Mouse (Mus musculus) liver, adult 2 months (tissue): ENCODE data around the gene Supv3l1. TPM values are rescaled to one million over a fixed set of nuclear protein-coding genes. Genes with fewer than 3 reads are reported as not detected.
A peak's percentile ranks its signal among the peaks of the same experiment; 100 is the strongest.
"Not testable (repeated sequence)": the region's sequence is repeated elsewhere in the genome, so short reads cannot be mapped to it uniquely, and the experiment has no call there.

Source experiments
- DNase-seq: peaks from one replicate; pipeline ENCODE4 v3.0.0-alpha.2; 2011; ENCODE audit warnings: low read depth, low spot score; ENCODE audit errors: extremely low read depth
- H3K27ac ChIP-seq: fragments of 200-500 bp; replicated peaks from 2 replicates; pipeline ENCODE4 v1.5.1; 2012; ENCODE audit warnings: low read depth, mild to moderate bottlenecking, control low read depth, inconsistent platforms, low read length; ENCODE audit not compliant: insufficient read depth
- H3K27me3 ChIP-seq: fragments of 200-500 bp; 2 replicates; pipeline ENCODE4 v1.6.1; 2012; ENCODE audit warnings: mild to moderate bottlenecking, moderate library complexity, low read length, inconsistent platforms; ENCODE audit not compliant: control insufficient read depth, insufficient read depth
- H3K36me3 ChIP-seq: fragments of 200-500 bp; 2 replicates; pipeline ENCODE4 v1.6.1; 2012; ENCODE audit warnings: low read length, inconsistent platforms; ENCODE audit not compliant: control insufficient read depth, insufficient read depth
- H3K4me1 ChIP-seq: fragments of 200-500 bp; 2 replicates; pipeline ENCODE4 v1.6.1; 2011; ENCODE audit warnings: low read length; ENCODE audit not compliant: control insufficient read depth, insufficient read depth
- H3K4me3 ChIP-seq: fragments of 200-500 bp; 2 replicates; pipeline ENCODE4 v1.5.1; 2011; ENCODE audit warnings: low read depth, mild to moderate bottlenecking, control low read depth, low read length, moderate library complexity; ENCODE audit not compliant: insufficient read depth
- H3K79me2 ChIP-seq: fragments of 200-500 bp; 2 replicates; pipeline ENCODE4 v1.6.1; 2012; ENCODE audit warnings: inconsistent platforms, mild to moderate bottlenecking, low read length, moderate library complexity; ENCODE audit not compliant: control insufficient read depth, insufficient read depth
- H3K9ac ChIP-seq: fragments of 200-500 bp; 2 replicates; pipeline ENCODE4 v1.6.1; 2012; ENCODE audit warnings: low read depth, mild to moderate bottlenecking, control low read depth, inconsistent platforms, low read length
- CTCF ChIP-seq: fragments of 200-500 bp; IDR thresholded peaks from 2 replicates; pipeline ENCODE4 v1.5.1; 2011; ENCODE audit warnings: low read depth, low read length, control low read depth
- POLR2A ChIP-seq: fragments of 200-500 bp; IDR thresholded peaks from 2 replicates; pipeline ENCODE4 v1.6.1; 2011; ENCODE audit warnings: low read length, control low read depth; ENCODE audit not compliant: insufficient read depth; ENCODE audit errors: extremely low read depth
- WGBS: fragments of 180-500 bp; shearing (Covaris S2); methylation state at CpG from one replicate; pipeline ENCODE4 v1.1.7; 2018; 5-methylcytosine and 5-hydroxymethylcytosine counted together
- polyA plus RNA-seq: library from polyadenylated mRNA; depleted of rRNA; stranded (reverse); fragments of >200 nt; gene quantifications from 2 replicates; pipeline ENCODE4 v1.2.3, GENCODE M21; 2012; rRNA removed
- total RNA-seq: library from RNA; depleted of rRNA; stranded (reverse); fragments of >200 nt; gene quantifications from 2 replicates; pipeline ENCODE4 v1.2.3, GENCODE M21; 2014; rRNA removed

Gene Supv3l1
- total RNA-seq (18.8 and 19.1 TPM in 2 replicates), polyA plus RNA-seq (10.5 and 12.1 TPM in 2 replicates)

- DNase-seq: peak; percentile 91
- 0 out of 2 replicates have a peak, but pooled peaks have one; percentile 21 for TF ChIP-seq POLR2A
- no peak for TF ChIP-seq CTCF
- peak within 1 kb of the TSS; percentile 99 for H3K4me3 ChIP-seq
These were observed at the start of gene Supv3l1, which contains the start of gene 4930507D05Rik for GRCm38 (mm10) chr10:62449364-62450279. Gene Supv3l1 (minus strand): TSS chr10:62449738. Gene 4930507D05Rik (plus strand): TSS chr10:62449489.

DNA sequence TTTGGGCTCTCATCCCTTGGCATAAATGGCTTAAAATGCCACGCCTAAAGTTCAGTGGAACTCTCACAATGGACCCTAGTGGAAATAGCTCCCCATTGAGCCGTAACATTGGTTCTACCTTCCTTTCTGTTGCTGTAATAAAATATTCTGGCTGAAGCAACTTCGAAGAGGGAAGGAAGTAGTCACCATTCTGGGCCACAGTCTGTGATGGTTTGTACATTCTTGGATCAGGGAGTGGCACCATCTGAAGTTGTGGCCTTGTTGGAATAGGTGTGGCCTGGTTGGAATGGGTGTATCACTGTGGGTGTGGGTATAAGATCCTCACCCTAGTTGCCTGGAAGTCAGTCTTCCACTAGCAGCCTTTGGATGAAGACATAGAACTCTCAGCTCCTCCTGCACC lies 42.1 kb upstream of the Supv3l1 start:
- H3K79me2 ChIP-seq, H3K4me3 ChIP-seq, DNase-seq, H3K9ac ChIP-seq, H3K27me3 ChIP-seq, H3K36me3 ChIP-seq, H3K4me1 ChIP-seq, H3K27ac ChIP-seq: not testable (repeated sequence)
- 84% methylated on average over 3 of the region's 3 CpGs for WGBS

More at GRCm38 (mm10) chr10:62449364-62450279, at the start of gene Supv3l1, which contains the start of gene 4930507D05Rik:
- no peaks in the 10 kb centered on the region for H3K27me3 ChIP-seq
- H3K36me3 ChIP-seq: peaks cover 16% of the 10 kb centered on the region
- H3K79me2 ChIP-seq: peaks cover 6% of the 10 kb centered on the region; the same call in 1 of the 2 replicates
- WGBS: under 1% methylated on average over 69 of the region's 73 CpGs
- H3K9ac ChIP-seq: peak within 1 kb of the TSS; percentile 95
- H3K4me1 ChIP-seq: peaks cover 6% of the 10 kb centered on the region; the same call in 1 of the 2 replicates
- H3K27ac ChIP-seq: peak within 1 kb of the TSS; percentile 89

DNA sequence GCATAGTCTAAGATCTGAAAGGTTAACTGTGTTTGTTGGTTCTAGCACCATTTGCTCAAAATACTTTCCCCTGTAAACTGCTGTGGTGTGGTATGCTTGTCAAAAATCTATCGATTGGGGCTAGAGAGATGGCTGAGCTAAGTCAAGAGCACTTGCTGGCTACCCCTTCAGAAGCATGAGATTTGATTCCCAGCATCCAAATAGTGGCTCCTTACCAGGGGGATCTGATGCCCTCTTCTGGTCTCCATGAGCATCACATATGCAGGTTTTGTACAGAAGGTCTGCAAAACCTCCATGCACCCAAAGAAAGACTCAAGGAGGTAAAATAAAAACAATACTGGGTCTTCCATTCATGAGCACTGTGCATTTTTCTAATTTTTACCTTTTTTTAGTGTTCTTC lies 38.7 kb upstream of the Supv3l1 start:
- DNase-seq: peak; percentile 65
- 19% methylated on average over 1 of the region's 1 CpGs for WGBS
- no peak for TF ChIP-seq POLR2A
- TF ChIP-seq CTCF: no peak; the same call in 1 of the 2 replicates

DNA sequence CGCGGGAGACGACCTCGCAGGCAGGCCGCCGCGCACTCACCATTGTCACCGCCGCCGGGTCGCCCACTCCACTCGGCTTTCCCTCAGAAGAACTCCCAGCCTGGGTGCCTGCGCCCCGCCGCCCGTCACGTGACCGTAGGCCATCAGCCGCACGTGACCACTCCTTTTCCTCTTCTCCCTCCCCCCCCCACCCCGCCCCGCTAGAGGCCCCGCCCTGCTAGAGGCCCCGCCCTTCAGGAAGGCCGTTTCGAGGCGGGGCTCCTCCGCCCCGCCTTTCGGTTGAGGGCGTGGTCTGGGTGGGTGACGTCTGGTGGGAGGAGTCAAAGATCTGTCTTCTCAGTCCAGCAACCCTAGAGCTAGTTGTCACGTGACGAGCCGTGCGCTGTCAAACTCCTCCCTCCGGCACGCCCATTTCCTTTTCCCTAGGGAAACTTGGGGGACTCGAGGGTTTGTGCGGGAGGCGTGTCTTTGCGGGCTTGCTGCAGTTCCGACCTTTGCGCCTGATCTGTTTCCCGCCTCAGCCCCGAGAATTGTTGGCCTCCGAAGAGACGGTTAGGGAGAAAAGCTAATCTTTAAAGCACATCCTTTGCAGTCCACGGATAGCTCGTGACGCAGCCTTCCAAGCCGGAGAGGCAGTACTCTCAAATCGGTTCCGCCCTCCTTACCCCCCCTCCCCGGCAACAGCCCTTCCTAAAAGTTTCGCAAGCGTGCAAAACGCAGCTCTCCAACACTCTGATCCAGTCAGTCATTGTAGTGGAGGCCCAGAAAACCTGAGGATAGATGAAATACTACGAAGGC lies 37.3 kb upstream of the Supv3l1 start, which contains the start of gene Vps26a:
TSS of gene Vps26a (minus strand) at position 188 of the 798 bp plus-strand sequence.
- DNase-seq: peak; percentile 98
- H3K79me2 ChIP-seq: peaks cover 21% of the 10 kb centered on the region; the same call in 1 of the 2 replicates
- H3K27me3 ChIP-seq: no peaks in the 10 kb centered on the region
- H3K36me3 ChIP-seq: no peaks in the 10 kb centered on the region
- H3K9ac ChIP-seq: peak within 1 kb of the TSS; percentile 98
- peaks cover 9% of the 10 kb centered on the region for H3K4me1 ChIP-seq
- peak; percentile 75; the same call in 1 of the 2 replicates for TF ChIP-seq POLR2A
- TF ChIP-seq CTCF: no peak
- peak within 1 kb of the TSS; percentile 99 for H3K4me3 ChIP-seq
- H3K27ac ChIP-seq: peak within 1 kb of the TSS; percentile 97
- under 1% methylated on average over 59 of the region's 59 CpGs for WGBS

More for the DNA sequence above, 38.7 kb upstream of the Supv3l1 start:
- Histone ChIP-seq H3K27me3 (no peaks in the 10 kb centered on the region), H3K9ac (no peak overlapping the region), H3K4me3 (no peak overlapping the region), H3K79me2 (peaks cover 14% of the 10 kb centered on the region; the same call in 1 of the 2 replicates), H3K36me3 (no peaks in the 10 kb centered on the region), H3K4me1 (peaks cover 9% of the 10 kb centered on the region), H3K27ac (no peak overlapping the region)

DNA sequence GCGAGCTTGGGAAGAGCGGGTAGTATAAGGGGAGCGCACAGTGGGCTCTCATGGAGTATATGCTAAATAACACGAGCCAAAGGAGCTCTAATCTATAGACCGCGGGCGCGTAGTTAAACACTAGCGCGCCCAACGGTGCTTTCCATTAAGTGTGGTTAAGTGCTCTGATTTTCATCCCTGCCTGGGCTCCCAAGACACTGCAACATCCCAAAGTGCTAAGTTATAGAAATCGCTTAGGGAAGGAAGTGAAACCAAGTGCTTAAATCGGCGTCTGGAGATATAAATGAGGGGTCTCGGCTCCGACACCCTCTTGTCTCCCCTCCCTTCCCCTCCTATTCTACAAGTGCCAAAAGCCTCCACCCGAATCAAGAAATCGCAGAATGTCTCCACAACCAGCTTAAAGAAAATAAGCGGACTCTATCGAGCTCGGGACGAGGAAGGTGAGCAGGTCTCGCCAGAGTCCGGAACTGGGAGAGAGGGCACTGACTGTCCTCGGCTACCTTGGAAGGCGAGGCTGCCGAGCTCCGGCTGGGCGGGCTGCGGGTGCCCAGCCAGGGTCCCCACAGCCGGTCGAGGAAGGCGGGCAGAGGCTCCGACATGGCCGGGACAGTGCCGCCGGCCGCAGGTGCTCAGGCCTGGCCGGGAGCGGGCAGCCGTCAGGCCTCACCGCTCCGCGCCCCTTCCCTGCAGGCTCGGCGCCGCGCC lies 36.5 kb upstream of the Supv3l1 start:
- Histone ChIP-seq H3K27ac (peak overlapping the region; percentile 97), H3K4me3 (peak overlapping the region; percentile 99), H3K27me3 (no peaks in the 10 kb centered on the region), H3K9ac (peak overlapping the region; percentile 98), H3K79me2 (peaks cover 26% of the 10 kb centered on the region; the same call in 1 of the 2 replicates), H3K4me1 (peaks cover 9% of the 10 kb centered on the region), H3K36me3 (no peaks in the 10 kb centered on the region)
- WGBS: 1% methylated on average over 44 of the region's 48 CpGs
- DNase-seq: peak; percentile 58
- no peak for TF ChIP-seq CTCF
- TF ChIP-seq POLR2A: no peak
